Mouse (Mus musculus) hindbrain, embryonic 15.5 days (tissue): ENCODE data around the gene Aknad1. TPM values are rescaled to one million over a fixed set of nuclear protein-coding genes. Genes with fewer than 3 reads are reported as not detected.

ENCODE experiments used
- ATAC-seq: fragments of 200-750 bp; cut with Nextera tagmentation; 2 replicates; pipeline ENCODE4 v1.8.0; 2017; ENCODE audit warnings: low read depth, moderate number of reproducible peaks, moderate TSS enrichment; ENCODE audit not compliant: low FRiP score
- H3K27ac ChIP-seq: fragments of 300-500 bp; sonication (generic); replicated peaks from 2 replicates; pipeline ENCODE4 v1.5.1; 2015; ENCODE audit warnings: mild to moderate bottlenecking, inconsistent platforms
- H3K27me3 ChIP-seq: fragments of 300-500 bp; sonication (generic); 2 replicates; pipeline ENCODE4 v1.6.1; 2015; ENCODE audit warnings: control low read depth, inconsistent platforms
- H3K36me3 ChIP-seq: fragments of 300-500 bp; sonication (generic); 2 replicates; pipeline ENCODE4 v1.6.1; 2015; ENCODE audit warnings: control low read depth, inconsistent platforms
- H3K4me1 ChIP-seq: fragments of 300-500 bp; sonication (generic); replicated peaks from 2 replicates; pipeline ENCODE4 v1.6.1; 2015; ENCODE audit warnings: control low read depth, inconsistent platforms
- H3K4me2 ChIP-seq: fragments of 300-500 bp; sonication (generic); 2 replicates; pipeline ENCODE4 v1.6.1; 2015; ENCODE audit warnings: moderate library complexity, mild to moderate bottlenecking, inconsistent platforms
- H3K4me3 ChIP-seq: fragments of 300-500 bp; sonication (generic); 2 replicates; pipeline ENCODE4 v1.5.1; 2015; ENCODE audit warnings: mild to moderate bottlenecking, inconsistent platforms
- H3K9ac ChIP-seq: fragments of 300-500 bp; sonication (generic); 2 replicates; pipeline ENCODE4 v1.6.1; 2015; ENCODE audit warnings: inconsistent platforms
- H3K9me3 ChIP-seq: fragments of 300-500 bp; sonication (generic); 2 replicates; pipeline ENCODE4 v1.6.1; 2016; ENCODE audit warnings: control low read depth, inconsistent platforms
- WGBS: fragments of 180-500 bp; shearing (Covaris S2); methylation state at CpG from one replicate; pipeline ENCODE4 v1.1.7; 2015; 5-methylcytosine and 5-hydroxymethylcytosine counted together
- polyA plus RNA-seq: library from polyadenylated mRNA; unstranded; fragments of >200 nt; fragmentation: Nextera tagmentation; extraction: Ambion mirVana; gene quantifications from 2 replicates; pipeline ENCODE4 v1.2.1, GENCODE M21; 2015

Aknad1 gene
- polyA plus RNA-seq, 1 experiment from 2014 or later: not detected

DNA sequence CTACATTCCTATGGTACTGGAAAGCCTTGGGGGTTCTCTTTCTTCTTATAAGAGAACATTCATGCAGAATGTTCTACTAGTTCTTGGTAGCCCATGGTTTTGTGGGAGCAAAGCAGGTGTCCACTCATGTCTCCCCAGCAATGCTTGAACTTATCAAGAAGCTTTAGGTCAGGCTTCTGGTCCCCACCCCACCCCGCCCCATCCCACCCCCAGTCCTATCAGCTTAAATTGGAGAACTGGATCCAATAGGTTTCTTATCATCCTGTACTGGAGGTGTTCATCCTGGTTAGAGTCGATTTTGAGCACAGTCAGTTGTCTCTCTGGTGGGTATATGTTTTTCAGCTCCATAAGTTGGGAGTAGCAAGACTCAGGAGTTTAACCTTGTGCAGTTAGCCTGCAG lies 16.1 kb downstream of the Aknad1 start:
- 94% methylated on average over 2 of the region's 2 CpGs for WGBS
- Histone ChIP-seq H3K27me3 (no peaks in the 10 kb centered on the region), H3K4me1 (no peaks in the 10 kb centered on the region), H3K9ac (no peak overlapping the region), H3K4me2 (no peak overlapping the region), H3K9me3 (no peaks in the 10 kb centered on the region), H3K4me3 (no peak overlapping the region), H3K27ac (no peak overlapping the region), H3K36me3 (no peaks in the 10 kb centered on the region)
- ATAC-seq: no peak

GRCm38 (mm10) chr3:108756131-108756530 lies 16.7 kb downstream of the Aknad1 start:
- no peak for ATAC-seq

DNA sequence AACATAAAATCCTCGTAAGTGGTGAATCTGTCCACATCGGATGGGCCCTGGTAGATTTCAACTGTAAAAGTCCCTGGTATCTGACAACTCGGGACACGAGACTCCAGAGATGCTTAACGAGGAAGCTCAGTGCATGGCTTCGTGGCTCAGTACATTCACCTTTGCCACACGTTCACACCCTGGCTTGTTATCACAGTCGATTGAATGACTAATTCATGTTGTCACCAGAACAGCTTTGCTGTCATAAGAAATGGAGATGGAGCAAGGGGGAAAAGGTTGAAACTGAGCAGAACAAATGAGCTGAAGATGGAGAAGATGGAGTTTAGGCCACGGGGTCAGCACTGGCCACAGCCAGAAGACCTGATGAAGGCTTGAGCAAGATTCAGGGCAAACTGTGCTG lies 18.1 kb downstream of the Aknad1 start:
- no peak overlapping the region for H3K4me2 ChIP-seq
- H3K9ac ChIP-seq: no peak overlapping the region
- WGBS: 83% methylated on average over 9 of the region's 9 CpGs
- no peaks in the 10 kb centered on the region for H3K27me3 ChIP-seq
- H3K27ac ChIP-seq: no peak overlapping the region
- H3K9me3 ChIP-seq: no peaks in the 10 kb centered on the region
- no peak overlapping the region for H3K4me3 ChIP-seq
- no peaks in the 10 kb centered on the region for H3K4me1 ChIP-seq
- ATAC-seq: no peak
- H3K36me3 ChIP-seq: no peaks in the 10 kb centered on the region

More at GRCm38 (mm10) chr3:108756131-108756530, 16.7 kb downstream of the Aknad1 start:
- WGBS: 79% methylated on average over 1 of the region's 1 CpGs
- Histone ChIP-seq H3K9me3 (no peaks in the 10 kb centered on the region), H3K4me2 (no peak overlapping the region), H3K4me1 (no peaks in the 10 kb centered on the region), H3K36me3 (no peaks in the 10 kb centered on the region), H3K4me3 (no peak overlapping the region), H3K27ac (no peak overlapping the region), H3K9ac (no peak overlapping the region), H3K27me3 (no peaks in the 10 kb centered on the region)

- ATAC-seq: no peak
- 79% methylated on average over 11 of the region's 11 CpGs for WGBS
Observed at GRCm38 (mm10) chr3:108759566-108760420, 20.3 kb downstream of the Aknad1 start.

DNA sequence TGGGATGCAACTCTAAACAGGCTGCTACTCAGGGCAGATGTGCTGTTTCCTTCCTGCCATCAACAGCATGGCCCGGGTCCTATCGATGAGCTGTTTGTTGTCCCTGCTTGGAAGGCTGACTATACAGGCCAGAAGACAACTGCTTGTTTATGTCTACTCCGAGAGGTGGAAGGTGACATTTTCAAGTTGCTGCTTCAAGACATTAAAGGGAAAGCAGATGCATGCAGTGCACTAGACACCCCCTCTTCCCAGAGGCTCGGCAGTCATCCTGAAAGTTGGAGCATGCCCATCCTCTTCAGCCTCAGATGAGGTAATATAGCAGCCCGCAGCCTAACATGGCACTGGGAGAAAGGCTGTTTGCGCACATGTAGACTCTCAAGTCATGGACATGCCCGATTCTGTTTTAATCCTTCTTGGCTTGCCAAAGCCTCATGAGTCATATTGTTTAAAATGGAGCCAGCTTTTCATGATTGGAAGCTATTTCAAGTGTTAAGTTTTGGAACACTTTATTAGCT lies 23.2 kb downstream of the Aknad1 start:
- Histone ChIP-seq H3K9me3 (no peaks in the 10 kb centered on the region), H3K4me1 (no peaks in the 10 kb centered on the region), H3K27ac (no peak overlapping the region), H3K27me3 (no peaks in the 10 kb centered on the region), H3K4me3 (no peak overlapping the region), H3K4me2 (no peak overlapping the region), H3K36me3 (no peaks in the 10 kb centered on the region), H3K9ac (no peak overlapping the region)
- ATAC-seq: no peak
- WGBS: 92% methylated on average over 7 of the region's 7 CpGs

More at GRCm38 (mm10) chr3:108759566-108760420, 20.3 kb downstream of the Aknad1 start:
- no peaks in the 10 kb centered on the region for H3K4me1 ChIP-seq
- no peaks in the 10 kb centered on the region for H3K9me3 ChIP-seq
- H3K4me2 ChIP-seq: no peak overlapping the region
- H3K27me3 ChIP-seq: no peaks in the 10 kb centered on the region
- no peak overlapping the region for H3K9ac ChIP-seq
- no peak overlapping the region for H3K27ac ChIP-seq
- no peak overlapping the region for H3K4me3 ChIP-seq
- H3K36me3 ChIP-seq: no peaks in the 10 kb centered on the region

GRCm38 (mm10) chr3:108763691-108764090 lies 24.2 kb downstream of the Aknad1 start:
- no peak overlapping the region for H3K9ac ChIP-seq
- no peaks in the 10 kb centered on the region for H3K27me3 ChIP-seq
- no peak overlapping the region for H3K27ac ChIP-seq
- H3K4me2 ChIP-seq: no peak overlapping the region
- no peaks in the 10 kb centered on the region for H3K9me3 ChIP-seq
- 67% methylated on average over 2 of the region's 2 CpGs for WGBS
- ATAC-seq: no peak
- no peak overlapping the region for H3K4me3 ChIP-seq
- H3K4me1 ChIP-seq: no peaks in the 10 kb centered on the region
- no peaks in the 10 kb centered on the region for H3K36me3 ChIP-seq

GRCm38 (mm10) chr3:108764976-108765375 lies 25.5 kb downstream of the Aknad1 start:
- H3K4me1 ChIP-seq: no peaks in the 10 kb centered on the region
- H3K4me2 ChIP-seq: no peak overlapping the region
- 57% methylated on average over 7 of the region's 7 CpGs for WGBS
- H3K9ac ChIP-seq: no peak overlapping the region
- no peak overlapping the region for H3K4me3 ChIP-seq
- no peak overlapping the region for H3K27ac ChIP-seq
- H3K27me3 ChIP-seq: no peaks in the 10 kb centered on the region
- H3K36me3 ChIP-seq: no peaks in the 10 kb centered on the region
- no peaks in the 10 kb centered on the region for H3K9me3 ChIP-seq
- no peak for ATAC-seq

DNA sequence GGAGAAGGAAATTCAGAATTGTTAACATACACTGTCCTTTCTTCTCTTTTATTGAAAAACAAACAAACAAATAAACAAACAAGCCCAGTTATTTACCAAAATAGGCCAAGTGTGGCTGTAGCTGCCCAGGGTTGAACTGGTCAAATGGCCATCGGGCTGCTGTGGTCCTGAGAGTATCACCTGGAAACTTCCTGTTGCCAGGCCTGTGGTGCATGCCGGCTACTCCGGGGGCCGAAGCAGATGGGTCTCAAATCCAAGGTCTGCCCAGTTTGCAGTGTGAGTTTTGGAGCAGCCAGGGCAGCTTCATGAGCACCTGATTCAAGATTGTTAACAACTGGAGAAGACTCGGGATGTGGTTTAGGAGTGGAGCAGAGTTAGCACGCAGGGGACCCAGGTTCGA lies 26.0 kb downstream of the Aknad1 start:
- H3K9ac ChIP-seq: no peak overlapping the region
- H3K4me3 ChIP-seq: no peak overlapping the region
- 90% methylated on average over 7 of the region's 7 CpGs for WGBS
- H3K36me3 ChIP-seq: no peaks in the 10 kb centered on the region
- H3K9me3 ChIP-seq: no peaks in the 10 kb centered on the region
- H3K4me2 ChIP-seq: no peak overlapping the region
- H3K27me3 ChIP-seq: no peaks in the 10 kb centered on the region
- H3K4me1 ChIP-seq: no peaks in the 10 kb centered on the region
- no peak for ATAC-seq
- no peak overlapping the region for H3K27ac ChIP-seq

- no peak overlapping the region for H3K4me3 ChIP-seq
- H3K4me2 ChIP-seq: no peak overlapping the region
- no peak overlapping the region for H3K27ac ChIP-seq
- no peaks in the 10 kb centered on the region for H3K27me3 ChIP-seq
- 82% methylated on average over 7 of the region's 7 CpGs for WGBS
- 0 out of 2 replicates have a peak, but pooled peaks cover 3% of the 10 kb centered on the region for H3K4me1 ChIP-seq
- ATAC-seq: no peak
- H3K36me3 ChIP-seq: no peaks in the 10 kb centered on the region
- no peak overlapping the region for H3K9ac ChIP-seq
- H3K9me3 ChIP-seq: no peaks in the 10 kb centered on the region
Observed at GRCm38 (mm10) chr3:108766943-108767342, 27.5 kb downstream of the Aknad1 start.

DNA sequence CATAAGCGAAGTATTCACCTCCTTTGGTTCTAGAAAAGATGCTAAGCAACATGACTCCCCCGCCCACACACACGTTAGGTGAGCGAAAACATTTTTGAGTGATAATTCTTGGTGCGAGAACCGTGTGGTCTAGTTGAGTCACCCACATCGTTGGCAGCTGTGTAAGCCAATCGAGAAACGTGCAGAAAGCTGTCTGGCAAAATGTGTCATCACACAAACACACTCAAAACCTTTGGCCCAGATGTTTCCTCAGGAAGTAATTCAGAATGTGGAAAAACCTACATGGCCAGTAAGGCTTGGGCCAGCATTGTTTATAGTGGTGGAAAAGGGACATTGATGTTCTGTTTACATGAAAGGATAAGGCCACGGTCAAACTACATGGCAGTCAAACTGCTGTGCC lies 28.0 kb downstream of the Aknad1 start:
- no peak for ATAC-seq
- Histone ChIP-seq H3K9me3 (no peaks in the 10 kb centered on the region), H3K4me2 (no peak overlapping the region), H3K4me1 (0 out of 2 replicates have a peak, but pooled peaks cover 3% of the 10 kb centered on the region), H3K36me3 (no peaks in the 10 kb centered on the region), H3K9ac (no peak overlapping the region), H3K4me3 (no peak overlapping the region), H3K27me3 (no peaks in the 10 kb centered on the region), H3K27ac (no peak overlapping the region)
- 92% methylated on average over 10 of the region's 10 CpGs for WGBS

DNA sequence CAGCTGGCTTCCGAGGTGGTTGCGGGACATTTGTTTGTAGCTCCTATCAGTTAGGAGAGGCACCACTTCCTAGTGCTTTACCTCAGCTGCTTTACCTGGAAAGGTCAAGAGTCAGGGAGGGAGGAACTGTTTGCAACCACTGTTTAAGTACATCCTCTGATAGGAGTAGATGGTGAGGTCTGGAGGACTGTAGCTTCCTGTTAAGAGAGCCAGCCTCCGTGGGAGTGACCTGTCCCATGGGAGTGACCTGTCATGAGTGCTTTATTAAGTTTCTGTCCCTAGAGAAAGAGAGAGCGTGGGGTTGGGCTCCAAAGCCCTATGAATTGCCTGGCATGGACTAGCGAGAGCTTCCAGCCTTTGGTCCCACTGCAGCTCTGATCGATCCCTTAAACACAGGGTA lies 30.1 kb downstream of the Aknad1 start:
- 84% methylated on average over 6 of the region's 6 CpGs for WGBS
- Histone ChIP-seq H3K27ac (no peak overlapping the region), H3K36me3 (no peaks in the 10 kb centered on the region), H3K4me3 (no peak overlapping the region), H3K4me2 (no peak overlapping the region), H3K27me3 (no peaks in the 10 kb centered on the region), H3K9me3 (no peaks in the 10 kb centered on the region), H3K9ac (no peak overlapping the region), H3K4me1 (0 out of 2 replicates have a peak, but pooled peaks cover 3% of the 10 kb centered on the region)
- ATAC-seq: no peak

- Histone ChIP-seq H3K36me3 (no peaks in the 10 kb centered on the region), H3K27ac (0 out of 2 replicates have a peak overlapping the region, but pooled peaks have one; percentile 5), H3K9ac (no peak overlapping the region), H3K9me3 (no peaks in the 10 kb centered on the region), H3K4me3 (no peak overlapping the region), H3K4me1 (0 out of 2 replicates have a peak, but pooled peaks cover 3% of the 10 kb centered on the region), H3K27me3 (no peaks in the 10 kb centered on the region), H3K4me2 (no peak overlapping the region)
- peak; percentile 83 for ATAC-seq
- WGBS: 34% methylated on average over 6 of the region's 6 CpGs
Observed at GRCm38 (mm10) chr3:108770725-108771368, 31.4 kb downstream of the Aknad1 start.
